Mouse (Mus musculus) testis, adult 2 months (tissue): ENCODE measurements around the gene Lrrc8d. TPM values are rescaled to one million over a fixed set of nuclear protein-coding genes. Genes with fewer than 3 reads are reported as not detected.

Source experiments
- H3K27ac ChIP-seq: fragments of 200-500 bp; 2 replicates; pipeline ENCODE4 v1.5.1; 2012; ENCODE audit warnings: low read depth, low read length; ENCODE audit not compliant: control insufficient read depth, insufficient read depth
- H3K27me3 ChIP-seq: fragments of 200-500 bp; 2 replicates; pipeline ENCODE4 v1.6.1; 2012; ENCODE audit warnings: mild to moderate bottlenecking, low read length, moderate library complexity; ENCODE audit not compliant: control insufficient read depth, insufficient read depth
- H3K36me3 ChIP-seq: fragments of 200-500 bp; 2 replicates; pipeline ENCODE4 v1.6.1; 2012; ENCODE audit warnings: mild to moderate bottlenecking, low read length; ENCODE audit not compliant: control insufficient read depth, insufficient read depth
- H3K4me1 ChIP-seq: fragments of 200-500 bp; 2 replicates; pipeline ENCODE4 v1.6.1; 2012; ENCODE audit warnings: low read length; ENCODE audit not compliant: control insufficient read depth, insufficient read depth
- H3K4me3 ChIP-seq: fragments of 200-500 bp; 2 replicates; pipeline ENCODE4 v1.5.1; 2012; ENCODE audit warnings: low read depth, mild to moderate bottlenecking, low read length, moderate library complexity, mixed read lengths; ENCODE audit not compliant: control insufficient read depth
- CTCF ChIP-seq: fragments of 200-500 bp; IDR thresholded peaks from 2 replicates; pipeline ENCODE4 v1.5.1; 2012; ENCODE audit warnings: low read depth, mild to moderate bottlenecking, inconsistent platforms, low read length, moderate library complexity; ENCODE audit not compliant: control insufficient read depth, insufficient read depth, insufficient replicate concordance
- POLR2A ChIP-seq: fragments of 200-500 bp; IDR thresholded peaks from 2 replicates; pipeline ENCODE4 v1.6.1; 2012; ENCODE audit warnings: low read depth, mild to moderate bottlenecking, inconsistent platforms, low read length, moderate library complexity; ENCODE audit not compliant: control insufficient read depth
- polyA plus RNA-seq: library from polyadenylated mRNA; depleted of rRNA; stranded (reverse); fragments of >200 nt; gene quantifications from 2 replicates; pipeline ENCODE4 v1.2.3, GENCODE M21; 2012

Gene Lrrc8d
- polyA plus RNA-seq, 1 experiment: 4.8 TPM

GRCm38 (mm10) chr5:105867841-105868447, 168.2 kb downstream of the Lrrc8d start:
- H3K36me3 ChIP-seq: no peaks in the 10 kb centered on the region
- peaks cover 5% of the 10 kb centered on the region for H3K4me1 ChIP-seq
- no peaks in the 10 kb centered on the region for H3K27me3 ChIP-seq
- H3K4me3 ChIP-seq: no peak overlapping the region
- TF ChIP-seq CTCF (no peak), POLR2A (no peak)
- no peak overlapping the region for H3K27ac ChIP-seq

- no peaks in the 10 kb centered on the region for H3K36me3 ChIP-seq
- no peak overlapping the region for H3K27ac ChIP-seq
- peak; percentile 78; the same call in 1 of the 2 replicates for TF ChIP-seq CTCF
- no peak for TF ChIP-seq POLR2A
- no peak overlapping the region for H3K4me3 ChIP-seq
- peaks cover 5% of the 10 kb centered on the region for H3K4me1 ChIP-seq
- no peaks in the 10 kb centered on the region for H3K27me3 ChIP-seq
Measured at GRCm38 (mm10) chr5:105868593-105868992, 168.8 kb downstream of the Lrrc8d start.

GRCm38 (mm10) chr5:105869739-105870138, 170.0 kb downstream of the Lrrc8d start:
- no peak overlapping the region for H3K27ac ChIP-seq
- no peaks in the 10 kb centered on the region for H3K27me3 ChIP-seq
- H3K4me3 ChIP-seq: no peak overlapping the region
- H3K36me3 ChIP-seq: no peaks in the 10 kb centered on the region
- H3K4me1 ChIP-seq: peaks cover 3% of the 10 kb centered on the region
- no peak for TF ChIP-seq POLR2A
- TF ChIP-seq CTCF: no peak

- Histone ChIP-seq H3K36me3 (no peaks in the 10 kb centered on the region), H3K4me3 (no peak overlapping the region), H3K27ac (no peak overlapping the region), H3K27me3 (no peaks in the 10 kb centered on the region), H3K4me1 (peaks cover 6% of the 10 kb centered on the region)
- TF ChIP-seq CTCF (no peak), POLR2A (no peak)
Measured at GRCm38 (mm10) chr5:105871140-105871539, 171.4 kb downstream of the Lrrc8d start.

- Histone ChIP-seq H3K27me3 (no peaks in the 10 kb centered on the region), H3K4me1 (peaks cover 6% of the 10 kb centered on the region), H3K36me3 (no peaks in the 10 kb centered on the region), H3K4me3 (no peak overlapping the region), H3K27ac (no peak overlapping the region)
- TF ChIP-seq CTCF (no peak), POLR2A (no peak)
Measured at GRCm38 (mm10) chr5:105872176-105872575, 172.4 kb downstream of the Lrrc8d start.

- Histone ChIP-seq H3K27ac (no peak overlapping the region), H3K4me3 (no peak overlapping the region), H3K27me3 (no peaks in the 10 kb centered on the region), H3K4me1 (peaks cover 7% of the 10 kb centered on the region), H3K36me3 (no peaks in the 10 kb centered on the region)
- TF ChIP-seq POLR2A (no peak), CTCF (no peak)
Measured at GRCm38 (mm10) chr5:105872916-105873315, 173.1 kb downstream of the Lrrc8d start.

GRCm38 (mm10) chr5:105873774-105874173, 174.0 kb downstream of the Lrrc8d start:
- Histone ChIP-seq H3K4me1 (peaks cover 7% of the 10 kb centered on the region), H3K27ac (no peak overlapping the region), H3K4me3 (no peak overlapping the region), H3K36me3 (no peaks in the 10 kb centered on the region), H3K27me3 (no peaks in the 10 kb centered on the region)
- TF ChIP-seq CTCF (no peak), POLR2A (no peak)

GRCm38 (mm10) chr5:105874476-105874875, 174.7 kb downstream of the Lrrc8d start:
- no peak overlapping the region for H3K4me3 ChIP-seq
- peaks cover 7% of the 10 kb centered on the region for H3K4me1 ChIP-seq
- no peaks in the 10 kb centered on the region for H3K36me3 ChIP-seq
- no peaks in the 10 kb centered on the region for H3K27me3 ChIP-seq
- no peak overlapping the region for H3K27ac ChIP-seq
- TF ChIP-seq POLR2A (no peak), CTCF (no peak)
